Mouse (Mus musculus): ENCODE measurements around the gene Tcerg1l. TPM values are rescaled to one million over a fixed set of nuclear protein-coding genes. Genes with fewer than 3 reads are reported as not detected.

The Tcerg1l gene
- total and polyA plus RNA-seq, 3 experiments, result 0.13 to 0.81 (median 0.40) TPM

GRCm38 (mm10) chr7:138284790-138285189, 112.7 kb downstream of the Tcerg1l start:
- Histone ChIP-seq H3K36me3 (replicated peaks in 1 of 2; ENCODE audit: control insufficient read depth in 1 of 2, insufficient read depth in 1 of 2, low read length in 1 of 2) (no peaks in the 10 kb centered on the region), H3K4me3 (replicated peaks in 1 of 3; ENCODE audit: low read depth in 2 of 3, low read length in 2 of 3, poor library complexity in 1 of 3) (no peak overlapping the region), H3K9me3 (replicated peaks; ENCODE audit: low read length) (no peaks in the 10 kb centered on the region), H3K27me3 (replicated peaks) (peaks cover 58% of the 10 kb centered on the region), H3K27ac (ENCODE audit: insufficient read depth, low read depth) (no peak overlapping the region), H3K4me2 (ENCODE audit: insufficient read depth, low read depth, poor library complexity, severe bottlenecking) (no peak overlapping the region), H3K9ac (ENCODE audit: insufficient read depth, low read depth) (no peak overlapping the region), H3K4me1 (ENCODE audit: control insufficient read depth in 1 of 2, insufficient read depth in 2 of 2) (peaks cover 0 to 4% of the 10 kb centered on the region in 2 experiments; a peak in 1 of 4 replicates), H3K79me2 (replicated peaks; ENCODE audit: control insufficient read depth, extremely low read depth, insufficient read depth, poor library complexity, severe bottlenecking) (no peaks in the 10 kb centered on the region)
- TF ChIP-seq ZKSCAN1 (IDR thresholded peaks at IDR 0.05; ENCODE audit: borderline replicate concordance, low read depth, low read length), result no peak
- no peak for TF ChIP-seq POLR2AphosphoS2 (IDR thresholded peaks at IDR 0.05; ENCODE audit: low read depth, low read length)
- no peak for TF ChIP-seq E2F4 (IDR thresholded peaks at IDR 0.05; ENCODE audit: insufficient replicate concordance, low read depth, low read length)
- TF ChIP-seq EP300 (IDR thresholded peaks at IDR 0.05; ENCODE audit: low read length), result no peak
- no peak for TF ChIP-seq JUND (conservative IDR thresholded peaks at IDR 0.05; ENCODE audit: low read depth, low read length)
- TF ChIP-seq BHLHE40 (IDR thresholded peaks at IDR 0.05; ENCODE audit: low read depth, low read length), result no peak
- no peak for TF ChIP-seq ZNF384 (IDR thresholded peaks at IDR 0.05; ENCODE audit: low read depth, low read length)
- no peak for TF ChIP-seq ETS1 (conservative IDR thresholded peaks at IDR 0.05; ENCODE audit: low read depth, low read length)
- no peak for TF ChIP-seq KAT2A (IDR thresholded peaks at IDR 0.05; ENCODE audit: insufficient replicate concordance, low read length)
- no peak for TF ChIP-seq MAZ (IDR thresholded peaks at IDR 0.05; ENCODE audit: low read depth, low read length)
- no peak for TF ChIP-seq CTCF (conservative IDR thresholded peaks at IDR 0.05 in 1 of 2, IDR thresholded peaks at IDR 0.05 in 1 of 2; ENCODE audit: low read depth in 2 of 2, low read length in 2 of 2)
- no peak for TF ChIP-seq USF1 (IDR thresholded peaks at IDR 0.05; ENCODE audit: low read depth, low read length)
- TF ChIP-seq POLR2A (IDR thresholded peaks at IDR 0.05; ENCODE audit: low read depth, low read length), result no peak
- no peak for TF ChIP-seq SMC3 (IDR thresholded peaks at IDR 0.05; ENCODE audit: low read depth, low read length)
- TF ChIP-seq HCFC1 (IDR thresholded peaks at IDR 0.05; ENCODE audit: low read depth, low read length), result no peak
- no peak for TF ChIP-seq MYC (IDR thresholded peaks at IDR 0.05; ENCODE audit: low read depth, low read length)
- no peak for TF ChIP-seq RCOR1 (conservative IDR thresholded peaks at IDR 0.05; ENCODE audit: low read depth, low read length)
- dilution Hi-C loops (cut with MboI; ENCODE audit: extremely low pct_ligation_motif_present, extremely low pct_unique_long_range_greater_than_20kb, low sequenced_read_pairs), result no loop called here
- DNase-seq (ENCODE audit: extremely low read depth), result no peak
- in situ Hi-C loops (cut with MboI; ENCODE audit: low pct_ligation_motif_present, low pct_unique_long_range_greater_than_20kb, low sequenced_read_pairs), result no loop called here

GRCm38 (mm10) chr7:138275263-138275662, 122.3 kb downstream of the Tcerg1l start:
- H3K9ac ChIP-seq (ENCODE audit: insufficient read depth, low read depth), result no peak overlapping the region
- H3K4me3 ChIP-seq (replicated peaks in 1 of 3; ENCODE audit: low read depth in 2 of 3, low read length in 2 of 3, poor library complexity in 1 of 3), result no peak overlapping the region
- dilution Hi-C loops (cut with MboI; ENCODE audit: extremely low pct_ligation_motif_present, extremely low pct_unique_long_range_greater_than_20kb, low sequenced_read_pairs) (no loop called here), in situ Hi-C loops (cut with MboI; ENCODE audit: low pct_ligation_motif_present, low pct_unique_long_range_greater_than_20kb, low sequenced_read_pairs) (no loop called here)
- H3K4me2 ChIP-seq (ENCODE audit: insufficient read depth, low read depth, poor library complexity, severe bottlenecking), result no peak overlapping the region
- no peak overlapping the region for H3K27ac ChIP-seq (ENCODE audit: insufficient read depth, low read depth)
- no peaks in the 10 kb centered on the region for H3K79me2 ChIP-seq (replicated peaks; ENCODE audit: control insufficient read depth, extremely low read depth, insufficient read depth, poor library complexity, severe bottlenecking)
- TF ChIP-seq SMC3 (IDR thresholded peaks at IDR 0.05; ENCODE audit: low read depth, low read length) (no peak), TCF12 (IDR thresholded peaks at IDR 0.05; ENCODE audit: low read depth, low read length) (no peak), MYC (IDR thresholded peaks at IDR 0.05; ENCODE audit: low read depth, low read length) (no peak), MAZ (IDR thresholded peaks at IDR 0.05; ENCODE audit: low read depth, low read length) (no peak), CTCF (conservative IDR thresholded peaks at IDR 0.05 in 1 of 2, IDR thresholded peaks at IDR 0.05 in 1 of 2; ENCODE audit: low read depth in 2 of 2, low read length in 2 of 2) (no peak), MAFK (IDR thresholded peaks at IDR 0.05; ENCODE audit: insufficient replicate concordance, low read length) (no peak), POLR2A (IDR thresholded peaks at IDR 0.05; ENCODE audit: low read depth, low read length) (no peak), CHD1 (IDR thresholded peaks at IDR 0.05; ENCODE audit: low read depth, low read length) (no peak), EP300 (IDR thresholded peaks at IDR 0.05; ENCODE audit: low read length) (no peak), HCFC1 (IDR thresholded peaks at IDR 0.05; ENCODE audit: low read depth, low read length) (no peak), MXI1 (IDR thresholded peaks at IDR 0.05; ENCODE audit: low read depth, low read length) (no peak), CHD2 (IDR thresholded peaks at IDR 0.05; ENCODE audit: low read length) (no peak), E2F4 (IDR thresholded peaks at IDR 0.05; ENCODE audit: insufficient replicate concordance, low read depth, low read length) (no peak), NRF1 (IDR thresholded peaks at IDR 0.05; ENCODE audit: low read depth, low read length) (no peak), NELFE (IDR thresholded peaks at IDR 0.05; ENCODE audit: low read depth, low read length) (no peak), BHLHE40 (IDR thresholded peaks at IDR 0.05; ENCODE audit: low read depth, low read length) (no peak), RCOR1 (conservative IDR thresholded peaks at IDR 0.05; ENCODE audit: low read depth, low read length) (no peak), JUN (IDR thresholded peaks at IDR 0.05; ENCODE audit: insufficient read depth, low read depth, low read length) (no peak), ZMIZ1 (IDR thresholded peaks at IDR 0.05; ENCODE audit: low read depth, low read length) (no peak)
- no peaks in the 10 kb centered on the region for H3K4me1 ChIP-seq (ENCODE audit: control insufficient read depth in 1 of 2, insufficient read depth in 2 of 2)
- no peak for DNase-seq (ENCODE audit: extremely low read depth)
- H3K9me3 ChIP-seq (replicated peaks; ENCODE audit: low read length), result no peaks in the 10 kb centered on the region
- H3K36me3 ChIP-seq (replicated peaks in 1 of 2; ENCODE audit: control insufficient read depth in 1 of 2, insufficient read depth in 1 of 2, low read length in 1 of 2), result no peaks in the 10 kb centered on the region
- peaks cover 54% of the 10 kb centered on the region for H3K27me3 ChIP-seq (replicated peaks)

Measured in CH12.LX (cell line).